Mouse (Mus musculus): ENCODE measurements around the gene Pnmal1. TPM values are rescaled to one million over a fixed set of nuclear protein-coding genes. Genes with fewer than 3 reads are reported as not detected.

Gene Pnmal1
- total RNA-seq (2021): not detected
- long read RNA-seq, experiment 1, full-length matches to known transcripts: 1 of 1 reads
- long read RNA-seq, experiment 1, partial matches to known transcripts: 0 of 1 reads
- long read RNA-seq, experiment 1, other reads (novel, unspliced or antisense): 0 of 1 reads
- long read RNA-seq, experiment 2: 0 reads

DNA sequence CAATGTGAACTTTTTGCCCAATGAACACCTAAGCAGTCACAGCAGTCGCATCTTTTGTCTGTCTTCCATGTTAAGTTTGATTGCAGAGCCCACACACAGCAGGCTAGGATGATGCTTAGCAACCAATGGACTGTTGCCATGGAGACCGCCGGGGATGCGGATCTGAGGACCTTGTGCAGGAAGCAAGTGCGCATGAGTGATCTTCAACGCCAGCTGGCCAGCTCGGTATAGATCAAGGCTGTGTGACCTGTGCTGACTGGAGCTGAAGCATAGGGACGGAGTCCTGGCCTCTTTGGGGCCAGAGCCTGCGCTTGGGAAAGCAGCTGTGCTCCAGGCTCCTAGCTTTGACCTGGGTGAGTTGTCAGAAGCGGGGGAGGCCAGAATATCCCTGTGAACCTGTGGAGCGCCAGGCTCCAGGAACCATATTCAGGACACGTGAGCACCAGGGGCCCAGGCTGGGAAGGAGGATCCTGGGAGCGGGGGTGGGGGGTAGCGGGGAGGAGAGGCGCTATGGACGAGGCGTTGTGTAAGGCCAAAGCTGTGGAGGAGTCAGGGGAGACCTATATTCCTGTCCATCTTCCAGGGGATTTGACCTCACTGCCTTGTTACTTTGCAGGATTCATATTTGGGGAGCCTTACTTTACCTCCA lies at the start of gene Pnmal1:
Pnmal1 (plus strand) TSS at position 141 of the 649 bp plus-strand sequence.
- intact Hi-C loops (cut with DNase I): no loop called here
- DNase-seq: no peak

DNA sequence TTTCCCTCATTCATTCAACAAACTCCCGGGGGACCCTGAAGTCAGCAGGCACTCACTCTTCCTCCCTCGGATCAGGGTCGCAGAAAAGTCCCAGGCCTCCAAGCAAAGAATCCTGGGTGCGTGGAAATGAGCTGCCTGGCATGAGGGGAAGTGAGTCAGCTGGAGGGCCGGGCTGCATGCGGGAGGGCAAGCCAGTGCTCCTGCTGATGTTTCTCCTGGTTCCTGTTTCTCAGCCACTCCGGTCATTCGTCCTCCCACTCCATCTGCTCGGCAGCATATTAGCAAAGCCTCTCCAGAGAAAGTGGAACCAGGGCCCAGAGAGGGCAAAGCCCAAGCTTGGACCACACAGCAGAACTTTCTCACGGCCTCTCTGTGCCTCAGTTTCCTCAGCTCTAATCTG lies 49.6 kb upstream of the Pnmal1 start:
- DNase-seq: no peak
- intact Hi-C loops (cut with DNase I): loop anchor here (5.0 to 10.0 kb wide), 4 partner anchors 33 to 285 kb away; partner anchors contain the start of gene Dact3

DNA sequence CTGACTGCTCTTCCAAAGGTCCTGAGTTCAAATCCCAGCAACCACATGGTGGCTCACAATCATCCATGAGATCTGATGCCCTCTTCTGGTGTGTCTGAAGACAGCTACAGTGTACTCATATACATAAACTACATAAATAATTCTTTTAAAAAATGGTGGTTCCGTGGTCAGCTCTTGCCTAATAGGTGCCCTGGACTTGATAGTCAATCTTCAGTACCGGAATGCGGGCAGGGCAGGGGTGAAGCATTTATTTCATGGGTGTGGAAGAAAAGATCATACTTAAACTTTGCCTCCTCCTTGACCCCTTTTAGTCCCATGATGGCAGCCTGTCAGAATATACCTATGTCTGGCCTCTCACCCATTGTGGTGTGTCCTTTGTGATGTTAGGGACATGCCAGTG lies 47.6 kb upstream of the Pnmal1 start:
- no peak for DNase-seq
- intact Hi-C loops (cut with DNase I): loop anchor here (5.0 to 10.0 kb wide), 3 partner anchors 35 to 287 kb away; partner anchors contain the start of gene Dact3

DNA sequence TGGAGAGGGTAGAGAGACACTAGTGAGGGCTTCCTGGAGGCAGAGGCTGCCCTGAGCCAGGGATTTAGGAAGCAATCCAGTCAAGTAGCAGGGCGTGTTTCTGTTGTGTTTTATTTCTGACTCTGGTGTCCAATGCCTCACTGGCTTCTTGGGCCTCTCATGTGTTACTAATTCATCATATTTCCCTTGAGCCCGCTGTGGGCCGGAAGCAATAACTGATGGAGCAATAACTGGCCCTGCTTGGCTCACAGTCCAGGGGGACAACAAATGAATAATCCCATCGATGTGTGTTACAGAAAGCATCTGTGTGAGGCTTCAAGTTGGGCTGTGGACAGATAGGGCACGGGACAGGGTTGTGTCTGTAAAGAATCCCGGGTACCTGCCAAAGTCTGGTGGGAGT lies 47.1 kb upstream of the Pnmal1 start:
- intact Hi-C loops (cut with DNase I): loop anchor here (5.0 to 10.0 kb wide), 3 partner anchors 35 to 288 kb away; partner anchors contain the start of gene Dact3

DNA sequence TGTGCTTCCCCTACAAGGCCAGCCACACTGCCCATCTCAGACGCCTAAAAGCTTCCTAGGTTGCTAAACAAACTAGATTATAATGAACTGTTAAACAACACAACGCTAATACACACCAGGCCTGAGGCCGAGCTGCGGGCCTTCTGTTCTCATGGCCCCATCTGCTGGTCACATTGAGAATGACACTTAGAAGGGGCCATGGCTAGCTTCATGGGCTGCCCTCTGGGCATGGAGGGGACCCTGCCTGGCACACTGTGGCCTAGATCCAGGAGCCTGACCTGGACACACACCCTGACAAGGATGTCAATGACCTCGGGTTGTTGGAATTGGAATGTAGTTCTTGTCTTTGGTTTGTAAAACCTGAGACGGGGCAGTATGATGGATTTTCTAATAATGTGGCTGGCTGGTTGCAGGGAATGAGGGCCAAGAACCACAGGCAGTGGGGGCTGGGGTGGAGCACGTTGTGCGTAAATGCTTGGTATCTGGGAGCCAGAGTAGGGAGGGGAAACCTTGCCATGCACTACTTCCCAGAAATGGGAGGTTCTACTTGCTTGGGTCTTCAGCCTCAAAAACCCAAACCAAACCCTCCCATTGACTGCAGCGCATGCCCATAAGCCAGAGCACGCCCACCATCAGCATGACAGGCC lies 45.5 kb upstream of the Pnmal1 start:
- intact Hi-C loops (cut with DNase I): loop anchor here (1.0 to 10.0 kb wide), 4 partner anchors 19 to 289 kb away; partner anchors contain the start of gene Dact3
- DNase-seq: peak; percentile 79 to 89

More for the DNA sequence above, 47.1 kb upstream of the Pnmal1 start:
- no peak for DNase-seq

DNA sequence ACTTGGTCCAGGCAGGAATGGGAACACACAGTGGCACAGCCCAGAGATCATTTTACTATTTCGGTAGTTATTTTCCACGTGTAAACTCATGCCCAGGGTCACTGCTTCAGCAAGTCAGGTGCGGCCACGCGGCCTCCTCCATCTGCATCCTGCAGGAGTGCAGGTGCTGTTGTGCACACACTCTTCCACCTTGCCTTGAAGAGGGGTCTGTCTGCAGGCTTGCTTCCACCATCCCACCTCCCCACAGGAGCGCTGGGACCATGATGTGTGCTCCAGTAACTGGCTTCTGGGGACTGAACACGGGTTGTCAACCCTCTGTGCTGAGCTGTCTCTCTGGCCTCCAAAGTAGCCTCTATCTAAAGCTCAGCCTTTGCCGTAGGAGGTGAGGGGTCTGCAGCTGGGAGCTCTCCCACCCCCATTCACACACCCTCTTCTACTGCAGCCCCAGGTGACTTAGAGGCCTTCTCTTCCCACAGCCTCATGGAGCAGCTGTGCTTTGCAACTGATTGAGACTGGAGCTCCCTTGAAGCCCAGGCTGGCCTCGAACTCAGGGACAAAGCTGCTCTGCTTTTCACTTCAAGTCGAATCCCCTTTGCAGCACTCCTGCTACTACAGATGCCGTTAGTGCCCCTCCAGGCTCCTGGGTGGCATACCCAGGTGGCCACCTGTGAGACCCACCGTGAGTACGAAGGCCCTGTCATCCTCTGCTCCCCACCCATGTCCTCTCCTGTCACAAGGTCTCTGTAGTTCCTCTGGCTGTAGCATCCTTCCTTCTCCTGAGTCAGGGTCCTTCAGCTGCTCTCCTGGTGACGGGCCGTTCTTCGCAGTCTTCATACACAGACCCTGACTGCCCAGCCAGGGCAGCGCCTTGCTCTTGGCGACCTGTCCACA lies 44.8 kb upstream of the Pnmal1 start:
- DNase-seq: no peak
- intact Hi-C loops (cut with DNase I): loop anchor here (5.0 to 10.0 kb wide), 3 partner anchors 37 to 290 kb away; partner anchors contain the start of gene Dact3

DNA sequence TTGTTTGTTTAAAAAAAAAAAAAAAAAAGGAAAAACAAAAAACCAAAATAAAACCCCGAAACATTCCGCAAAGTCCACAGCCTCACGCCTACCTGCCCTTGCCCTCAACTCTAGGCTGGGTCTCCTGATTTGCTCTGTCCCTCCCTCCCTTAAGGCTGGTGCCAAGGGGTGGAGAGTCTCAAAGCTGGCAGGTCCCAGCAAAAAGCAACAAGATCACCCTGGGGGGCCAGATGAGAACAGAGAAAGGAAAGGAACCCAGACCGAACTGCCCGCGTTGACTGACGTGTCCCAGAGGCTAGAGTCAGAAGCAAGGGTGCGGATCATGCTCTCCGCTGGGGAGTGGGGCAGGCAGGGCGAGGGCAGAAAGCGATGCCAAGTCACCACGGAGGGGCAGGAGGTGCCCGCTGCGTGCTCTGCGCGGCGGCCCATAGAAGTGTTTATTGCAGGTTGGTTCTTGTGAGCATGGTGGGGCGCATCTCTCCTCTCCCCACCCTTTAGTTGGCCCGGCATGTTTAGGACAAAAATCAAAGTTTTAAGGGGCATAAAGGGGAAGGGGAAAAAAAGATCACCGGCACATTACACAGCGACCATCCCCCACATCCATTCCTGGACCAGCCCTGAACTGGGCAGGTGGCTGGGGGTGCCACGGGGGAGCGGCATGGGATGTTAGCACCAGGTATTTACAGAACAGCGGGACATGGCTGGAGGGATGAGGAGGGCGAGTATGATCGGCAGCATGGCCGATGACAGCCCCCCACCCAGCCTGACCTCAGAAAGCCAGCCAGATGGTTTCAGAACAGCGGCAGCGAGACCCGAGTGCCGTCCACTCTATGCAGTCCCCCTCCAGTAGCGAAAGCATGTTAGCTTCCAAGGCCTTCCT lies 43.8 kb upstream of the Pnmal1 start:
- intact Hi-C loops (cut with DNase I): loop anchor here (10.0 kb wide), 1 partner anchor 291 kb away; no protein-coding TSS in a partner anchor
- DNase-seq: no peak

DNA sequence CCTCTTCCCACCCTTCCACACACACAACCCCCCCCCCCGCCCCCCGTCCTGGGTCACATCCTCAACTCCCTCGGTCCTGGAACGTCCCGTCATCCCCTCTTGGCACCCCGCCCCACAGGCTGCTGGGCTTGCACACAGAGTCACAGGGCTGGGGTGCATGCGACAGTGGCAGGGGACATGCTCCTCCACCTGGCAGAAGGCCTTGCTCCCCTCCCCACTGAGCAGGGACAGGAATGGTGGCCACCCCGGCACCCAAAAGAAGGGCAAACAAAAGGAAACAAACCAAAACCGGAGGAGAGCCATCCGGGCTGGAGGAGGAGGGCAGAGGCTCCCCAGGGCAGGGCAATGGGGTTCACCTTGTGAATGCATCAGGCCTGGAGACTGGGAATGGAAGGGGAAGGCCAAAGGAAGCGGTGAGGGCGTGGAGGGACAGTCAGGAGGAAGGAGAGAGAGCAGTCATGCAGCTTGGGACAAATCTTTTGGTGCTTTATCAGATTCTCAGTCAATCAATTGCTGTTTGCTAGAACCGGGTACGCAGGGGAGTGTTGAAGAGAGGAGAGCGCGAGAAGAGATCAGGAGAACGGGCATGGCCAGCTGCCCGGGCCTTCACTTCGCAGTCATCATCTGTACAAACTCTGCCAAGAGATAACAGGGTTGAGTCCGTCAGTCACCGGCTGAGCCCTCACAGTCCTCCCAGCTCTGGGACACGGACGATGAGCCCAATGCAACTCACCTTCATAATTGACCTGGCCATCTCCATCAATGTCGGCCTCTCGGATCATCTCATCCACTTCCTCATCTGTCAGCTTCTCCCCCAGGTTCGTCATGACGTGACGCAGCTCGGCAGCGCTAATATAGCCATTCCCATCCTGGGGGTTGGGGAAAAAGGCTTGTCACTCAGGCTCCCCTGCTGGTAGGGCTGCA lies 42.9 kb upstream of the Pnmal1 start:
- DNase-seq: no peak
- intact Hi-C loops (cut with DNase I): loop anchor here (10.0 kb wide), 1 partner anchor 292 kb away; no protein-coding TSS in a partner anchor

DNA sequence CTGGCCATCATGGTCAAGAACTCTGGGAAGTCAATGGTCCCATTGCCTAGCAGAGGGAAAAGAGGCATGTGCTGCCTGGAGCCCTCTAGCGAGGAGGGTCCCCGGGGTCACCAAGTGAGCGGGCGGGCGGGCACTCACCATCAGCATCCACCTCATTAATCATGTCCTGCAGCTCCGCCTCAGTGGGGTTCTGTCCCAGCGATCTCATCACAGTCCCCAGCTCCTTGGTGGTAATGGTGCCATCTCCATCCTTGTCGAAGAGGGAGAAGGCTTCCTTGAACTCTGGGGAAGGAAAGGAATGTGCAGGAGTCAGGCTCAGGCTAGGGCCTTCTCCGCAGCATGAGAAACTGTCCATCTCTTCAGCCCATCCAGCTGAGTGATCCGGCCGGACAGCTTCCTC lies 42.0 kb upstream of the Pnmal1 start:
- intact Hi-C loops (cut with DNase I): loop anchor here (10.0 kb wide), 1 partner anchor 293 kb away; no protein-coding TSS in a partner anchor
- DNase-seq: no peak

DNA sequence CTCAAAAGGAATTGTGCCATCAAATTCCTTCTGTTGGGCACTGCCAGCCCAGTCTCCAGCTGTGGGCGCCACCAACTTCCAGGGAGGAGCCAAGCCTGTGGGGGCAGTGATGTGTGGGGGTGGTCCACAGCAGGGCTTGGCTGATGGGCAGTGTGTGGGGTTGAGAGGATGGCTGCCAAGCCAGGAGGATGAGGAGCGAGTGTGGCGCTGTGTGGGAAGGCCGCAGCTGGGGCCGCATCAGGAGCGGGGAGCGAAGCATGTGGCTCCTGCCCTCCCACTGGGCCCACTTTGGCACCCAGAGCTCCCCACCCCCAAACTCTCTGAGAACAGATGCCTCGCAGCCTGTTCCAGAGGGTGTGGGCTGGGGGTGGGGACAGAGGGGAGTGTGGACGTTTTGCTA lies 41.5 kb upstream of the Pnmal1 start:
- no peak for DNase-seq
- intact Hi-C loops (cut with DNase I): loop anchor here (10.0 kb wide), 1 partner anchor 293 kb away; no protein-coding TSS in a partner anchor

DNA sequence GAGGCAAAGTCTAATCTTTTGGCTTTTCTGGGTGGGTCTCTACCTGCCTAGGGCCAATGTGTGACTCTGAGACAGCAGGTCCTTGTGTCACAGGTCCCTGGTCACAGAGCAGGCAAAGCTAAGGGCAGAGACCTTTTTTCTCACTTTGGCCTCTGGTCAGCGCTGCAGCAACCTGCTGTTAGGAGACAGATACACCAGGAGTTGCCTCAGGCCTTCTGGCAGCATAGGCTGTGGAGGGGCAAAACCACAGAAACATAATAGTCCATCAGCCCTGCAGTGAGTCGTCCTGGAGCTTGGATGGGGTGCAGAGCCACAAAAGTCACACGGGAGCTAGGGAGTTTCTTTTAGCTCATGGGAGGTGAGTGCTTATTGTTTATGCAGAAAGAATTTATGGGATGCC lies 40.8 kb upstream of the Pnmal1 start:
- DNase-seq: no peak
- intact Hi-C loops (cut with DNase I): loop anchor here (10.0 kb wide), 1 partner anchor 294 kb away; no protein-coding TSS in a partner anchor

DNA sequence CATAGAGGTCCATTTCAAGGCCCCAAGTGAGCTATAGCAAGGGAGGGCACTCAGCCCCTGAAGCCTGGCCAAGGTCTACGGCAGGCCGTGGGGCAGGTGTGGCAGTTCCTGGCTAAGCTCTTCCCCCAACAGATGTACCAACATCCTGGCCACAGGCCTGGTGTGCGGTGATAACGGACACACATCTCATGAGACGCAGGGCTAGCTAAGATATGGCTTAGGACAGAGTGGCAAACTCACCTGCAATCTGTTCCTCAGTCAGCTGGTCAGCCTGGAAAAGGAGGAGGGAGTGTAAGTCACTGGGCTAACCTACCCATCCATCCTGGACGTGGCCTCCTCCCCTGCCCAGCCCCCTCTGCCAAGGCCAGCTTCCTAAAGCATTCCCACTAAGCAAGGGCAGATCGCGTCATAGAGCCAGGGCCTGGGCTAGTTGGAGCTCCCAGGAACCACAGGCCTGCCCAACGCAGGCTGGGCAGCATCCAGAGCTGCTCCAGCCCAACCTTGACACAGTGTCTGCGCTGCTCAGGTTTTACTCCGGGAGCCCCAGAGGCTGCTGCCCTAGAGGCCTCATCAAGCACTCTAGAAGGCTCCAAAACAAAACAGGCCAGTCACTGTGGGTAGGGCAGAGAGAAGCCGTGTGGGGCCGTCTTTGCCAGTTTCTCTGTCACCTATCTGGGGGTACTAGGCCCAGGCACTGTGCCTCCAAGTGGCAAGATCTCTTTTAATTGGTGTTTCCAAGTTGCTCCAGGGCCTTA lies 39.9 kb upstream of the Pnmal1 start:
- intact Hi-C loops (cut with DNase I): loop anchor here (5.0 to 10.0 kb wide), 2 partner anchors 102 to 295 kb away; partner anchors contain the start of genes Fkrp and Strn4
- no peak for DNase-seq

DNA sequence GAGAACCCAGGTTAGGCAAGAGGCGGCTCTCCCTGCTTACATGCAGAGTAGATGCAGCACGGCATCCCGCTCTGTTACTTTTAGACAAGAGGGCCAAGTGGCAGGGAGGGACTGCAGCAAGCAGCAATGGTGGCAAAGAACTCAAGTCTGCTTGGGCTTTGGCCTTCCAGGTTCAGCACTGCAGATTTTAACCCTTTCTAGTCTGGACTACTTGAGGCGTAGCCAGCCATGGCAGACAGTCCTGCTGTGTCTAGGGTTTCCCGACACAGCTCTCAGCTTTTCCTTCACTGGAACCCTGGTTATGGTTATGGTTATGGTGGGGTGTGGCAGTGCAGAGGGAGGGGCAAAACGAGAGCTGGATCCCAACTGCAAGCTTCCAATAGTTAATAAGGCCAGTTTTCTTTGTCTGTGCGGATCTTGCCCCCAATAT lies 39.3 kb upstream of the Pnmal1 start:
- intact Hi-C loops (cut with DNase I): loop anchor here (5.0 kb wide), 1 partner anchor 103 kb away; the partner anchor contains the start of genes Fkrp and Strn4

DNA sequence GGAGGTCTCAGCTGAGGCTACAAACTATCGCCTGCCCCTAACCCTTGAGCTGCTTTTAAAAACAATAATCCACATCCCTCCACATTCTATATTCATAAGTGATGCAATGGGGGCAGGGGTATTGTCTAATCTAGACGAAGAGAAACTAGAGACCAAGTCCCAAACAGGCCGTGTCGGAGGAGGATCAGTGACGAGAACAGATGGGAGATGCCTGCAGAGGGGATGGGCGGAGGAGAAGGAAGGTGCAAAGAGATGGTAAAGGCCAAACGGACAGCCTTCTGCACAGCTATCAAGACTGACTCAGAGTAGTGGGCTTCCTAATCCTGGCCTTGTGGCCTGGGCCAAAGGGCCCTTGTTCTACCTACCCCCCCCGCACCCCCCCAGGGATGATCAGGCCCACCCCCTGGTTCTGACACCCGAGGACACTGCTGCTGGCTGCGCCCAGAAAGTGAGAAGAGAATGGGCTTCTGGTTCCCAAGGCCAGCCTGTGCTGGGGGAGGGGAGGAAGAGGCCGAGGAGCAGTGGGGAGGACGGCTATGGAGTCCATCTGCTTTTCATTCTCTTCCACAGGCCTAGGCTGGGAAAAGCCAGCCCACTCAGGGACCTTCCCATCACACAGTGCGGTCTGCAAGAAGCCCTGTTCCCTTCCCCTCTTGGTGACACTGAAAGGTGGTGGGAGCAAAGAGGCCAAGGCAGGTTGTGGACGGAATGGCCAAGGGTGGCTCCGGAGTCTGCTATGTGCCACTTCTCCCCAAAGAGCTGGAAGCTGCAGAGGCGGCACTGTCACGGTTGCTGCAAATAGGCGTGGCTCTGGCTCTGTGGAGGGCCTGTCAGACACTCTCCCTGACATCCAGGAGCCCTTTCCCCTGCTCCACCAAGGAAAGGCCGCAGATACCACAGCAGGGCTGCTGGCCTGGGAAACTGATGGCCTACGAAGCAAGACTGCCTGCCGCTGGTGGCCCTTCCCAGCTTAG lies 38.4 kb upstream of the Pnmal1 start:
- DNase-seq: no peak
- intact Hi-C loops (cut with DNase I): loop anchor here (5.0 kb wide), 1 partner anchor 104 kb away; the partner anchor contains the start of genes Fkrp and Strn4

More for the DNA sequence above, 39.3 kb upstream of the Pnmal1 start:
- no peak for DNase-seq

DNA sequence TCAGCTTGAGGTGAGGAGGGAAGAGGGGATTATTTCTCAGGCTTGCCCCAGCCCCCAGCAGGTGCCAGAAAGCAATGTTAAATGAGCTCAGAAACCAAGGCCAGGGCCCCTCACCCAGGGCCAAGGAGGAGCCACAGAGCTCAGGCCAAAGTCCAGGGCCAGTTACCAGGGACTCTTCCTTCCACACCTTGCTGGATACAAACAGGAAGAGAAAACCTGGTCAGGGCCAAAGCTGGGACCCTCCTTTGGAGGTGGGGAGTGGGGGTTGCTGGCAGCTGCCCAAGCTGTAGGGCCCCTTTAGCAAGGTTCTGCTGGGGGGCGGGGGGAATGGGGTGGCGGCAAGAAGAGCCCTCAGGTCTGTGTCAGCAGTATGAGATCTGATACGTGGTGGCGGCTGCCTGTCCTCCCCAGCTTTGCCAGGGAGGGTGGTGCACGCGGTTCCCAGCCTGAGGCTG lies 37.6 kb upstream of the Pnmal1 start:
- intact Hi-C loops (cut with DNase I): loop anchor here (5.0 kb wide), 1 partner anchor 105 kb away; the partner anchor contains the start of genes Fkrp and Strn4
- no peak for DNase-seq

Measured in heart, postnatal 14 days (tissue).